Mouse (Mus musculus): ENCODE measurements around the gene Ehd4.

GRCm38 (mm10) chr2:120158016-120158415 is 3.6 kb upstream of the Ehd4 start:
- no peak for TF ChIP-seq POLR2A (IDR thresholded peaks at IDR 0.05; ENCODE audit: borderline replicate concordance, extremely low read depth, low read depth, low read length)
- peak; percentile 37 for TF ChIP-seq CTCF (IDR thresholded peaks at IDR 0.05; ENCODE audit: insufficient read depth, low read length)

Data from lung, adult 2 months (tissue).